Mouse (Mus musculus): ENCODE measurements at regions not wholly inside any gene's neighbourhood (a gene's known extent, or its start where the extent isn't known, plus 50 kb on each side); places are given as distances from the start of the nearest gene placed in this dataset.

GRCm38 (mm10) chr4:56157521-56158065, 582.3 kb upstream of the Gm26657 start:
- TF ChIP-seq CTCF (conservative IDR thresholded peaks at IDR 0.05 in 1 of 2, IDR thresholded peaks at IDR 0.05 in 1 of 2; ENCODE audit: low read depth in 2 of 2, low read length in 2 of 2), result no peak
- no peak for TF ChIP-seq E2F4 (IDR thresholded peaks at IDR 0.05; ENCODE audit: insufficient replicate concordance, low read depth, low read length)
- TF ChIP-seq SMC3 (IDR thresholded peaks at IDR 0.05; ENCODE audit: low read depth, low read length), result no peak
- no peak for TF ChIP-seq ZC3H11A (IDR thresholded peaks at IDR 0.05; ENCODE audit: low read depth, low read length)

Measured in CH12.LX (cell line).